Mouse (Mus musculus): ENCODE results near the gene Galnt14.
A peak's percentile ranks its signal among the peaks of the same experiment; 100 is the strongest.

The Galnt14 gene

GRCm38 (mm10) chr17:73572440-73572839 lies 137.8 kb downstream of the Galnt14 start:
- TF ChIP-seq CTCF (conservative IDR thresholded peaks at IDR 0.05; ENCODE audit: low read length): peak; percentile 42
- TF ChIP-seq POU5F1 (IDR thresholded peaks at IDR 0.05; ENCODE audit: borderline replicate concordance, low read length): no peak
- Histone ChIP-seq H3K9me3 (ENCODE audit: low read length) (no peaks in the 10 kb centered on the region), H3K4me3 (replicated peaks; ENCODE audit: low read length) (no peak overlapping the region), H3K4me1 (replicated peaks; ENCODE audit: low read depth, low read length) (no peaks in the 10 kb centered on the region), H3K36me3 (ENCODE audit: insufficient read depth, low read length) (no peaks in the 10 kb centered on the region), H3K27me3 (ENCODE audit: insufficient read depth, low read length) (no peaks in the 10 kb centered on the region)

GRCm38 (mm10) chr17:73571961-73572360 lies 138.3 kb downstream of the Galnt14 start:
- H3K27me3 ChIP-seq (ENCODE audit: insufficient read depth, low read length): no peaks in the 10 kb centered on the region
- no peak overlapping the region for H3K4me3 ChIP-seq (replicated peaks; ENCODE audit: low read length)
- no peaks in the 10 kb centered on the region for H3K9me3 ChIP-seq (ENCODE audit: low read length)
- no peak for TF ChIP-seq POU5F1 (IDR thresholded peaks at IDR 0.05; ENCODE audit: borderline replicate concordance, low read length)
- no peak for TF ChIP-seq CTCF (conservative IDR thresholded peaks at IDR 0.05; ENCODE audit: low read length)
- TF ChIP-seq NANOG (IDR thresholded peaks at IDR 0.05; ENCODE audit: borderline replicate concordance, low read length): no peak
- H3K4me1 ChIP-seq (replicated peaks; ENCODE audit: low read depth, low read length): no peaks in the 10 kb centered on the region
- no peaks in the 10 kb centered on the region for H3K36me3 ChIP-seq (ENCODE audit: insufficient read depth, low read length)

- H3K9me3 ChIP-seq (ENCODE audit: low read length): no peaks in the 10 kb centered on the region
- TF ChIP-seq CTCF (conservative IDR thresholded peaks at IDR 0.05; ENCODE audit: low read length) (no peak), POU5F1 (IDR thresholded peaks at IDR 0.05; ENCODE audit: borderline replicate concordance, low read length) (no peak), NANOG (IDR thresholded peaks at IDR 0.05; ENCODE audit: borderline replicate concordance, low read length) (no peak)
- H3K36me3 ChIP-seq (ENCODE audit: insufficient read depth, low read length): no peaks in the 10 kb centered on the region
- H3K4me1 ChIP-seq (replicated peaks; ENCODE audit: low read depth, low read length): no peaks in the 10 kb centered on the region
- H3K4me3 ChIP-seq (replicated peaks; ENCODE audit: low read length): no peak overlapping the region
- H3K27me3 ChIP-seq (ENCODE audit: insufficient read depth, low read length): no peaks in the 10 kb centered on the region
Measured at GRCm38 (mm10) chr17:73568204-73568603, 142.0 kb downstream of the Galnt14 start.

GRCm38 (mm10) chr17:73561149-73561548 lies 149.1 kb downstream of the Galnt14 start:
- H3K4me3 ChIP-seq (replicated peaks; ENCODE audit: low read length): no peak overlapping the region
- peaks cover 5% of the 10 kb centered on the region for H3K9me3 ChIP-seq (ENCODE audit: low read length)
- H3K27me3 ChIP-seq (ENCODE audit: insufficient read depth, low read length): no peaks in the 10 kb centered on the region
- H3K4me1 ChIP-seq (replicated peaks; ENCODE audit: low read depth, low read length): no peaks in the 10 kb centered on the region
- no peak for TF ChIP-seq CTCF (conservative IDR thresholded peaks at IDR 0.05; ENCODE audit: low read length)
- no peak for TF ChIP-seq NANOG (IDR thresholded peaks at IDR 0.05; ENCODE audit: borderline replicate concordance, low read length)
- TF ChIP-seq POU5F1 (IDR thresholded peaks at IDR 0.05; ENCODE audit: borderline replicate concordance, low read length): no peak
- no peaks in the 10 kb centered on the region for H3K36me3 ChIP-seq (ENCODE audit: insufficient read depth, low read length)

- Histone ChIP-seq H3K4me3 (replicated peaks; ENCODE audit: low read length) (no peak overlapping the region), H3K9me3 (ENCODE audit: low read length) (peaks cover 5% of the 10 kb centered on the region), H3K36me3 (ENCODE audit: insufficient read depth, low read length) (no peaks in the 10 kb centered on the region), H3K4me1 (replicated peaks; ENCODE audit: low read depth, low read length) (no peaks in the 10 kb centered on the region), H3K27me3 (ENCODE audit: insufficient read depth, low read length) (no peaks in the 10 kb centered on the region)
- TF ChIP-seq POU5F1 (IDR thresholded peaks at IDR 0.05; ENCODE audit: borderline replicate concordance, low read length) (no peak), CTCF (conservative IDR thresholded peaks at IDR 0.05; ENCODE audit: low read length) (no peak), NANOG (IDR thresholded peaks at IDR 0.05; ENCODE audit: borderline replicate concordance, low read length) (no peak)
Measured at GRCm38 (mm10) chr17:73560208-73560784, 150.0 kb downstream of the Galnt14 start.

- peaks cover 5% of the 10 kb centered on the region for H3K9me3 ChIP-seq (ENCODE audit: low read length)
- no peaks in the 10 kb centered on the region for H3K36me3 ChIP-seq (ENCODE audit: insufficient read depth, low read length)
- TF ChIP-seq POU5F1 (IDR thresholded peaks at IDR 0.05; ENCODE audit: borderline replicate concordance, low read length) (no peak), NANOG (IDR thresholded peaks at IDR 0.05; ENCODE audit: borderline replicate concordance, low read length) (no peak), CTCF (conservative IDR thresholded peaks at IDR 0.05; ENCODE audit: low read length) (no peak)
- H3K4me1 ChIP-seq (replicated peaks; ENCODE audit: low read depth, low read length): no peaks in the 10 kb centered on the region
- no peak overlapping the region for H3K4me3 ChIP-seq (replicated peaks; ENCODE audit: low read length)
- H3K27me3 ChIP-seq (ENCODE audit: insufficient read depth, low read length): no peaks in the 10 kb centered on the region
Measured at GRCm38 (mm10) chr17:73559498-73559897, 150.8 kb downstream of the Galnt14 start.

- no peaks in the 10 kb centered on the region for H3K4me1 ChIP-seq (replicated peaks; ENCODE audit: low read depth, low read length)
- H3K27me3 ChIP-seq (ENCODE audit: insufficient read depth, low read length): no peaks in the 10 kb centered on the region
- TF ChIP-seq CTCF (conservative IDR thresholded peaks at IDR 0.05; ENCODE audit: low read length) (no peak), NANOG (IDR thresholded peaks at IDR 0.05; ENCODE audit: borderline replicate concordance, low read length) (no peak), POU5F1 (IDR thresholded peaks at IDR 0.05; ENCODE audit: borderline replicate concordance, low read length) (no peak)
- H3K36me3 ChIP-seq (ENCODE audit: insufficient read depth, low read length): no peaks in the 10 kb centered on the region
- H3K9me3 ChIP-seq (ENCODE audit: low read length): peaks cover 5% of the 10 kb centered on the region
- no peak overlapping the region for H3K4me3 ChIP-seq (replicated peaks; ENCODE audit: low read length)
Measured at GRCm38 (mm10) chr17:73557101-73557500, 153.2 kb downstream of the Galnt14 start.

GRCm38 (mm10) chr17:73556436-73556835 lies 153.8 kb downstream of the Galnt14 start:
- H3K27me3 ChIP-seq (ENCODE audit: insufficient read depth, low read length): no peaks in the 10 kb centered on the region
- H3K4me1 ChIP-seq (replicated peaks; ENCODE audit: low read depth, low read length): no peaks in the 10 kb centered on the region
- no peaks in the 10 kb centered on the region for H3K36me3 ChIP-seq (ENCODE audit: insufficient read depth, low read length)
- H3K4me3 ChIP-seq (replicated peaks; ENCODE audit: low read length): no peak overlapping the region
- peaks cover 5% of the 10 kb centered on the region for H3K9me3 ChIP-seq (ENCODE audit: low read length)
- TF ChIP-seq NANOG (IDR thresholded peaks at IDR 0.05; ENCODE audit: borderline replicate concordance, low read length) (no peak), POU5F1 (IDR thresholded peaks at IDR 0.05; ENCODE audit: borderline replicate concordance, low read length) (no peak), CTCF (conservative IDR thresholded peaks at IDR 0.05; ENCODE audit: low read length) (no peak)

- TF ChIP-seq CTCF (conservative IDR thresholded peaks at IDR 0.05; ENCODE audit: low read length) (no peak), POU5F1 (IDR thresholded peaks at IDR 0.05; ENCODE audit: borderline replicate concordance, low read length) (no peak), NANOG (IDR thresholded peaks at IDR 0.05; ENCODE audit: borderline replicate concordance, low read length) (no peak)
- H3K4me3 ChIP-seq (replicated peaks; ENCODE audit: low read length): no peak overlapping the region
- no peaks in the 10 kb centered on the region for H3K4me1 ChIP-seq (replicated peaks; ENCODE audit: low read depth, low read length)
- H3K9me3 ChIP-seq (ENCODE audit: low read length): peaks cover 5% of the 10 kb centered on the region
- H3K36me3 ChIP-seq (ENCODE audit: insufficient read depth, low read length): no peaks in the 10 kb centered on the region
- no peaks in the 10 kb centered on the region for H3K27me3 ChIP-seq (ENCODE audit: insufficient read depth, low read length)
Measured at GRCm38 (mm10) chr17:73554668-73555067, 155.6 kb downstream of the Galnt14 start.

Data from E14TG2a.4 (cell line).